Mouse (Mus musculus) kidney, postnatal 0 days (tissue): ENCODE measurements around the gene Brd3. TPM values are rescaled to one million over a fixed set of nuclear protein-coding genes. Genes with fewer than 3 reads are reported as not detected.

Experiments
- ATAC-seq: fragments of 200-750 bp; cut with Nextera tagmentation; replicated peaks from 2 replicates; pipeline ENCODE4 v1.8.0; 2017; ENCODE audit warnings: low read depth, moderate number of reproducible peaks, moderate TSS enrichment, moderate library complexity; ENCODE audit not compliant: low FRiP score
- DNase-seq: peaks from one replicate; pipeline ENCODE4 v3.0.0-alpha.2; 2016; ENCODE audit warnings: low spot score
- H3K27ac ChIP-seq: fragments of 300-500 bp; sonication (generic); 2 replicates; pipeline ENCODE4 v1.5.1; 2014; ENCODE audit warnings: mild to moderate bottlenecking
- H3K27me3 ChIP-seq: fragments of 300-500 bp; sonication (generic); 2 replicates; pipeline ENCODE4 v1.6.1; 2014; ENCODE audit warnings: low read length, mixed read lengths; ENCODE audit not compliant: insufficient read depth
- H3K36me3 ChIP-seq: fragments of 300-500 bp; sonication (generic); 2 replicates; pipeline ENCODE4 v1.6.1; 2014; ENCODE audit warnings: low read length, mixed read lengths; ENCODE audit not compliant: insufficient read depth
- H3K4me1 ChIP-seq: fragments of 300-500 bp; sonication (generic); replicated peaks from 2 replicates; pipeline ENCODE4 v1.6.1; 2014; ENCODE audit warnings: antibody characterized with exemption, low read length, mixed read lengths; ENCODE audit not compliant: insufficient read depth
- H3K4me2 ChIP-seq: fragments of 300-500 bp; sonication (generic); 2 replicates; pipeline ENCODE4 v1.6.1; 2014; ENCODE audit warnings: mild to moderate bottlenecking, low read length, moderate library complexity, mixed read lengths
- H3K4me3 ChIP-seq: fragments of 300-500 bp; sonication (generic); replicated peaks from 2 replicates; pipeline ENCODE4 v1.5.1; 2014; ENCODE audit warnings: low read depth, low read length
- H3K9ac ChIP-seq: fragments of 300-500 bp; sonication (generic); 2 replicates; pipeline ENCODE4 v1.6.1; 2014; ENCODE audit warnings: low read depth, low read length
- H3K9me3 ChIP-seq: fragments of 300-500 bp; sonication (generic); replicated peaks from 2 replicates; pipeline ENCODE4 v1.6.1; 2016; ENCODE audit warnings: low read length, inconsistent platforms, mixed read lengths
- CTCF ChIP-seq: IDR thresholded peaks from 2 replicates; pipeline ENCODE4 v1.5.1; 2016; ENCODE audit warnings: antibody characterized with exemption, low read depth, mild to moderate bottlenecking, moderate library complexity
- WGBS: fragments of 180-500 bp; shearing (Covaris S2); extraction: QIAGEN DNeasy Blood & Tissue Kit; methylation state at CpG from one replicate; pipeline ENCODE4 v1.1.7; 2014; 5-methylcytosine and 5-hydroxymethylcytosine counted together
- polyA plus RNA-seq: library from polyadenylated mRNA; unstranded; fragments of >200 nt; fragmentation: Nextera tagmentation; extraction: Ambion mirVana; gene quantifications from 2 replicates; pipeline ENCODE4 v1.2.1, GENCODE M21; 2015

Gene Brd3
- polyA plus RNA-seq, 1 experiment from 2014 or later: 91.4 TPM

DNA sequence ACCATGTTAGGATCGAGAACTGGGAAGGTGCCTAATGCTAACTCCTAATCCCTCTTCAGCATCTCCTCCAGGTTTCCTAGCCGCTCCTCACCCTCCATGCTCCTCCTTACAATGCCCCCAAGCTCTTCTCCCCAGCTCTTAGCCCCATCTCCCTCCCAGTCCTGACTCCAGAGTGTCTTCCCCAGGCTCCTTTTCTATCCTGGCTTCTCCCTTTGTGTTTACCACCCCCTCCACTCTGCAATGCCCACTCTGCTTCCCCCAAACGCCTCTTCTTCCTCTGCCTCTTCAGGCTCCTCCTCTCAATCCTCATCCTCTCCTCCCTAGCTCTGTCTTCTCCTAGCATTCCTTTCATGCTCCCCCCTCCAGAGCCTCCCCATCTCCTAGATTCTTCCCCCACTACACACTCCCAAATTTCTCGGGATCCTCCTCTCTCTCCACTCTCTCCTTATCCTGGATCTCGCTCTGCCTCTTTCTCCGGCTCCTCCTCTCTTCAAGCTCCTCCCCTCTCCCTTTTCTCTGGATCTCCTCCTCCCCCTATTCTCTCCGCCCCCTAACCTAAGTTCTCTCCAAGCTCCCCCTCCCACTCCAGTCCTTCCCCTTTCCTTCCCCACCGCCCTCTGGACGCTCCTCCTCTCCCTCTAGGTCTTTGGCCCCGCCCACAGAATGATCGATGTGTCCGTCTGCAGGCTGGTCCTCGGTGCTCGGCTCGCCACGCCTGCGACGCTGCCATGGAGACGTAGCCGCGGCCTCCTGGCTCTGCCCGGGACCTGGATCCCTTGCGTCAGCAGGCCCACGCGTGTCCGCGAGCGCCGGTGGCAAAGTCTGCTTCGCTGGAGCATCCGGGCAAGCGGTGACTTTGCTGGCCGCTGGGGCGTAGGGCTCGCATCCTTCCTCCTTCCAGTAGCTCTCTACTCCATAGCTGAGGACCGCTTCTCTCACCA, 65.4 kb downstream of the Brd3 start, which contains the start of gene Brd3os:
Gene Brd3os (plus strand): TSS at position 558 of the 941 bp plus-strand sequence.
- peak within 1 kb of the TSS; percentile 57 for H3K9ac ChIP-seq
- H3K4me3 ChIP-seq: peak within 1 kb of the TSS; percentile 44
- H3K4me1 ChIP-seq: no peaks in the 10 kb centered on the region
- 2% methylated on average over 36 of the region's 36 CpGs for WGBS
- peak; percentile 100 for DNase-seq
- ATAC-seq: peak; percentile 87
- H3K27ac ChIP-seq: peak within 1 kb of the TSS; percentile 27
- H3K4me2 ChIP-seq: peak within 1 kb of the TSS; percentile 68
- H3K36me3 ChIP-seq: peaks cover 9% of the 10 kb centered on the region
- H3K9me3 ChIP-seq: no peaks in the 10 kb centered on the region
- TF ChIP-seq CTCF: no peak
- no peaks in the 10 kb centered on the region for H3K27me3 ChIP-seq

DNA sequence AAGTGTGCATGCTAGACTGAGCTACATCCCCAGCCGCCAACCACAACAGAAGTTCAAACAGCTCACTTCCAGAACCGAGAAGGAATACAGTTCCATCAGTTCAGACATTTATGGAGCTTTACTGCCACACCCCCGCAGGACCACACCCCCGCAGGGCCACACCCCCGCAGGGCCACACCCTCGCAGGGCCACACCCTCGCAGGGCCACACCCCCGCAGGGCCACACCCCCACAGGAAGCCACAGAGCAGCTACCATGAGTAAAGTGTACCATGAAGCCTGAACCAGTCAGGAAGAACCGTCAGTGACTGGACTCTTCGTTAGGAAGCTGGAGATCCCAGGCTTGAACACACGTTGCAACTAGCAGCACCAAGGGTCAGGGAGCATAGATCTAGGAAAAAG, 69.2 kb downstream of the Brd3 start:
- DNase-seq: peak; percentile 45
- ATAC-seq: no peak
- Histone ChIP-seq H3K27ac (no peak overlapping the region), H3K27me3 (no peaks in the 10 kb centered on the region), H3K4me2 (no peak overlapping the region), H3K9ac (no peak overlapping the region), H3K36me3 (no peaks in the 10 kb centered on the region), H3K4me1 (no peaks in the 10 kb centered on the region), H3K9me3 (no peaks in the 10 kb centered on the region), H3K4me3 (no peak overlapping the region)
- TF ChIP-seq CTCF: no peak
- WGBS: 14% methylated on average over 11 of the region's 11 CpGs

DNA sequence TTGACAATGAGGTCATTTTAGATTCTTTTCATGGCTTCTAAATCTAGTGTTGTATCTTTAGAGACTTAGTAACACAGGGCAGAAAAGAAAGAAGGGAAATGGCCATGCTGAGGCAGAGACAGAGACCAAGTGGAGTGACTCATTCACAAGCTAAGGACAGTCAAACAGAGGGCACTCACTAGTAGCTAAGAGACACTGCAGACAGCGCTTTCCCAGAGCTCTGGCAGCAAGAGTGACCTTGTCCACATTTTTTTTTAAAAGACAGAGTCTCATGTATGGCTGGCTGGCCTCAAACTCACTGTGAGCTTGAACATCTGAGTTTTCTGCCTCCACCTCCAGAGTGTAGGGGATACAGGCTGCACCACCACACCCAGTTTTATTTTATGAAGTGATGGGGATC, 69.6 kb downstream of the Brd3 start:
- WGBS: 53% methylated on average over 1 of the region's 1 CpGs
- TF ChIP-seq CTCF: no peak
- no peak overlapping the region for H3K4me3 ChIP-seq
- no peak overlapping the region for H3K9ac ChIP-seq
- no peaks in the 10 kb centered on the region for H3K36me3 ChIP-seq
- H3K4me1 ChIP-seq: no peaks in the 10 kb centered on the region
- H3K27ac ChIP-seq: no peak overlapping the region
- no peak for DNase-seq
- H3K9me3 ChIP-seq: no peaks in the 10 kb centered on the region
- ATAC-seq: no peak
- no peaks in the 10 kb centered on the region for H3K27me3 ChIP-seq
- H3K4me2 ChIP-seq: no peak overlapping the region

DNA sequence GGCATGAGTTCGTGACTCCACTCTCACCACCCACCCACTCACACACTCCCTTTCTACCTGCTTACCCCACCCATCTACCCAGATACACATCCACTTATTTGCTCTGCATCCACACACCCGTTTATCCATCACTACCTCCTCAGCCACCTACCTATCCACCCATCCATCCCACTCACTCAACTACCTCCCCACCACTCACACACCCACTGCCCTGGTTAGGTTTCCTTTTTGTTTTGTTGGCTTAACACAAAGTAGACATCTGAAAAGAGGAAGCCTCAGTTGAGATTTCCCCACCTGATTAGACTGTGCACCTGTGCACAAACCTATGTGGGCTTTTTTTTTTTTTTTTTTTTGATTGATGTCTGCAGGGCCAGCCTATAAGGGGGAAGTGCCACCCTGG, 74.9 kb downstream of the Brd3 start:
- ATAC-seq (no peak), DNase-seq (no peak)
- Histone ChIP-seq H3K27me3 (no peaks in the 10 kb centered on the region), H3K9ac (no peak overlapping the region), H3K4me3 (no peak overlapping the region), H3K4me1 (0 out of 2 replicates have a peak, but pooled peaks cover 2% of the 10 kb centered on the region), H3K36me3 (no peaks in the 10 kb centered on the region), H3K4me2 (no peak overlapping the region), H3K9me3 (no peaks in the 10 kb centered on the region), H3K27ac (no peak overlapping the region)
- WGBS: 80% methylated on average over 2 of the region's 2 CpGs
- no peak for TF ChIP-seq CTCF

DNA sequence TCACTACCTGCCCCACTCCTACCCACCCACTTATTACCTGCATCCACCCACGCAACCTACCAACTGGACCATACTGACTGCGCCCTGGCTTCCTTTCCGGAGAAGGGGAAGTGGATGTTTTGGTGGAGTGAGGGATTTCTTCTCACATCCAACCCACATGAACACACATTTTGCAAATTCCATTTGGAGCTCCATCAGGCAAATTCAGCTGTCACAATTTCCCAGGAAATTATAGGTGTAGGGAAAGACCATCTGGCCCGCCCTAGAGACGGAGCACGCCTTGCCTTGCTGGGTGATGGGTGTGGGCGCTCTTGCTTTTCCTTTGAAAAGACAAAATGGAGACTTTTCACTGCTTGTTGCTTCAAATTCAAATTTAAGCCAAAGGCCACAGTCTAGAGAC, 76.8 kb downstream of the Brd3 start:
- 0 out of 2 replicates have a peak, but pooled peaks cover 7% of the 10 kb centered on the region for H3K4me1 ChIP-seq
- H3K36me3 ChIP-seq: no peaks in the 10 kb centered on the region
- H3K4me3 ChIP-seq: no peak overlapping the region
- no peak for TF ChIP-seq CTCF
- H3K9me3 ChIP-seq: no peaks in the 10 kb centered on the region
- no peaks in the 10 kb centered on the region for H3K27me3 ChIP-seq
- no peak overlapping the region for H3K27ac ChIP-seq
- 93% methylated on average over 7 of the region's 7 CpGs for WGBS
- DNase-seq: no peak
- H3K4me2 ChIP-seq: no peak overlapping the region
- no peak for ATAC-seq
- no peak overlapping the region for H3K9ac ChIP-seq

DNA sequence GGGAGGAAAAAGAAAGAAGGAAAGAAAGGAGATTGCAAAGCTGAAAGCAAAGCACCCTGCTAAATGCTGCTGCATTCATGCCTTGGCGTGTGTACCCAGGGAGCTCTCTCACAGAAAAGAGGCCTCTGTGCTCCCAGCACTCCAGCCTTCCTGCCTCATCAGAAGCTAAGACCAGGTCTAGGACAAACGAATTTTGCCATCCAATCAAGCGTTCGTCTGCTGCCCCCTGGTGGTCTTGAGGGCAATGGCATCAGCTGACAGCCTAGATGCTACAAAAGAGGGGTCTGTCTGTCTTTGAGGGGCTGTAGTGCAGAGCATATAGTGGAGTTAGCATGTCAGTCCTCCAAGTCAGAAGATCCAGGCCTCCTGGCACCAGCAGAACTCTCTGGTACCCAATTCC, 79.4 kb downstream of the Brd3 start:
- TF ChIP-seq CTCF: peak; percentile 99
- ATAC-seq (no peak), DNase-seq (peak; percentile 92)
- WGBS: 0% methylated on average over 4 of the region's 4 CpGs
- Histone ChIP-seq H3K9ac (no peak overlapping the region), H3K27me3 (no peaks in the 10 kb centered on the region), H3K4me1 (0 out of 2 replicates have a peak, but pooled peaks cover 11% of the 10 kb centered on the region), H3K4me3 (no peak overlapping the region), H3K9me3 (no peaks in the 10 kb centered on the region), H3K36me3 (no peaks in the 10 kb centered on the region), H3K4me2 (no peak overlapping the region), H3K27ac (no peak overlapping the region)
